Mouse (Mus musculus) heart, embryonic 14.5 days (tissue): ENCODE data around the gene Tmem110. TPM values are rescaled to one million over a fixed set of nuclear protein-coding genes. Genes with fewer than 3 reads are reported as not detected.

Experiments
- ATAC-seq: fragments of 200-750 bp; cut with Nextera tagmentation; 2 replicates; pipeline ENCODE4 v1.8.0; 2017; ENCODE audit warnings: low read depth, moderate TSS enrichment; ENCODE audit not compliant: insufficient number of reproducible peaks, insufficient read depth, low FRiP score
- H3K27ac ChIP-seq, 2 experiments: fragments of 200-500 bp in 1 of 2; fragments of 300-500 bp in 1 of 2; sonication (generic) in 1 of 2; replicated peaks in 1 of 2; 2 replicates each; pipeline ENCODE4 v1.5.1; 2012 to 2014; ENCODE audit warnings: low read depth in 2 of 2, low read length in 2 of 2, control low read depth in 1 of 2, mild to moderate bottlenecking in 1 of 2, mixed read lengths in 1 of 2; ENCODE audit not compliant: control insufficient read depth in 1 of 2, insufficient read depth in 1 of 2
- H3K27me3 ChIP-seq: fragments of 300-500 bp; sonication (generic); 2 replicates; pipeline ENCODE4 v1.6.1; 2014; ENCODE audit warnings: mild to moderate bottlenecking, low read length, control low read depth; ENCODE audit not compliant: control insufficient read depth, insufficient read depth
- H3K36me3 ChIP-seq: fragments of 300-500 bp; sonication (generic); 2 replicates; pipeline ENCODE4 v1.6.1; 2014; ENCODE audit warnings: mild to moderate bottlenecking, control low read depth, low read length, mixed read lengths; ENCODE audit not compliant: control insufficient read depth, insufficient read depth
- H3K4me1 ChIP-seq, 2 experiments: fragments of 200-500 bp in 1 of 2; fragments of 300-500 bp in 1 of 2; sonication (generic) in 1 of 2; 2 replicates each; pipeline ENCODE4 v1.6.1; 2012 to 2014; ENCODE audit warnings: low read length in 2 of 2, control low read depth in 1 of 2, mixed read lengths in 1 of 2; ENCODE audit not compliant: control insufficient read depth in 2 of 2, insufficient read depth in 2 of 2
- H3K4me2 ChIP-seq: fragments of 300-500 bp; sonication (generic); 2 replicates; pipeline ENCODE4 v1.6.1; 2014; ENCODE audit warnings: mild to moderate bottlenecking, low read length
- H3K4me3 ChIP-seq, 2 experiments: fragments of 200-500 bp in 1 of 2; fragments of 300-500 bp in 1 of 2; sonication (generic) in 1 of 2; 2 replicates each; pipeline ENCODE4 v1.5.1; 2012 to 2014; ENCODE audit warnings: low read length in 2 of 2, mild to moderate bottlenecking in 2 of 2, control low read depth in 1 of 2, low read depth in 1 of 2, moderate library complexity in 1 of 2; ENCODE audit not compliant: control insufficient read depth in 1 of 2, insufficient read depth in 1 of 2
- H3K9ac ChIP-seq: fragments of 300-500 bp; sonication (generic); 2 replicates; pipeline ENCODE4 v1.6.1; 2014; ENCODE audit warnings: mild to moderate bottlenecking, low read length
- H3K9me3 ChIP-seq: fragments of 300-500 bp; sonication (generic); 2 replicates; pipeline ENCODE4 v1.6.1; 2016; ENCODE audit warnings: low read length, control low read depth; ENCODE audit not compliant: control insufficient read depth
- WGBS: fragments of 180-500 bp; shearing (Covaris S2); extraction: QIAGEN DNeasy Blood & Tissue Kit; methylation state at CpG from one replicate; pipeline ENCODE4 v1.1.7; 2014; 5-methylcytosine and 5-hydroxymethylcytosine counted together
- polyA plus RNA-seq: library from polyadenylated mRNA; unstranded; fragments of >200 nt; fragmentation: Nextera tagmentation; extraction: Ambion mirVana; gene quantifications from 2 replicates; pipeline ENCODE4 v1.2.1, GENCODE M21; 2014

Gene Tmem110
- polyA plus RNA-seq, 1 experiment from 2014 or later, result 16.3 TPM

- H3K4me3 ChIP-seq, result no peak overlapping the region
- H3K27me3 ChIP-seq, result no peaks in the 10 kb centered on the region
- H3K4me2 ChIP-seq, result no peak overlapping the region
- no peak overlapping the region for H3K9ac ChIP-seq
- no peak overlapping the region for H3K27ac ChIP-seq
- ATAC-seq, result peak; percentile 20; the same call in 1 of the 2 replicates
- H3K9me3 ChIP-seq, result no peaks in the 10 kb centered on the region
- WGBS, result 59% methylated on average over 3 of the region's 3 CpGs
- peaks cover 10 to 14% of the 10 kb centered on the region in 2 experiments for H3K4me1 ChIP-seq
- peaks cover 27% of the 10 kb centered on the region for H3K36me3 ChIP-seq
Observed at GRCm38 (mm10) chr14:30865311-30865710, 39.9 kb downstream of the Tmem110 start.

GRCm38 (mm10) chr14:30867042-30867441 lies 41.7 kb downstream of the Tmem110 start:
- H3K9me3 ChIP-seq, result no peaks in the 10 kb centered on the region
- no peaks in the 10 kb centered on the region for H3K27me3 ChIP-seq
- no peak for ATAC-seq
- WGBS, result 23% methylated on average over 5 of the region's 5 CpGs
- peaks cover 27% of the 10 kb centered on the region for H3K36me3 ChIP-seq
- H3K4me2 ChIP-seq, result no peak overlapping the region
- no peak overlapping the region for H3K27ac ChIP-seq
- H3K9ac ChIP-seq, result no peak overlapping the region
- no peak overlapping the region for H3K4me3 ChIP-seq
- peaks cover 15 to 21% of the 10 kb centered on the region in 2 experiments for H3K4me1 ChIP-seq

- Histone ChIP-seq H3K27ac (peak overlapping the region; percentile 83 to 91; a peak in 3 of 4 replicates), H3K4me3 (no peak overlapping the region), H3K36me3 (peaks cover 37% of the 10 kb centered on the region), H3K9me3 (no peaks in the 10 kb centered on the region), H3K9ac (no peak overlapping the region), H3K4me1 (peaks cover 15 to 25% of the 10 kb centered on the region in 2 experiments), H3K4me2 (no peak overlapping the region), H3K27me3 (no peaks in the 10 kb centered on the region)
- 83% methylated on average over 10 of the region's 10 CpGs for WGBS
- no peak for ATAC-seq
Observed at GRCm38 (mm10) chr14:30868826-30869225, 43.4 kb downstream of the Tmem110 start.

DNA sequence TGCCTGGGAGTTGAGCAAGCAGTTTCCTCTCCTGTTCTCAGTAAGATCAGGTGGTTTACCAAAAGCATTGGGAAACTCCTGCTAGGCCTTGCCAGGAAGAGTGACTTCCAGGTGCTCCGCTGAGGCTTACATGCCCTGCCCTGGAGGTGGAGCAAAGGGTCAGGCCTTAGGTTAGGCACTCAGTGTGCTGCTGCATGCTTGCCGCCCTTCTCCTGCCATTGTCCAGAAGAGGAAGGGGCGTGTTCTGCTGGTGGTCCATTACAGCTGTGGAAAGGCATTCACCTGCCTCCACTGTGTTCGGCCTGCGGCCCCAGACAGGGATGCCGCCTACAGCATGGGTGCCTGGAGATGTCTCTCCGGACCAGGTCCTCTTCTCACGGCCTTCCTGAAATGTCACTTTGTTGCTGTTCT lies 44.0 kb downstream of the Tmem110 start:
- Histone ChIP-seq H3K36me3 (peaks cover 39% of the 10 kb centered on the region), H3K4me2 (no peak overlapping the region), H3K27ac (peak overlapping the region; percentile 83 to 91), H3K4me3 (no peak overlapping the region), H3K9ac (no peak overlapping the region), H3K4me1 (peaks cover 20 to 25% of the 10 kb centered on the region in 2 experiments), H3K9me3 (no peaks in the 10 kb centered on the region), H3K27me3 (no peaks in the 10 kb centered on the region)
- no peak for ATAC-seq
- WGBS, result 67% methylated on average over 8 of the region's 8 CpGs

DNA sequence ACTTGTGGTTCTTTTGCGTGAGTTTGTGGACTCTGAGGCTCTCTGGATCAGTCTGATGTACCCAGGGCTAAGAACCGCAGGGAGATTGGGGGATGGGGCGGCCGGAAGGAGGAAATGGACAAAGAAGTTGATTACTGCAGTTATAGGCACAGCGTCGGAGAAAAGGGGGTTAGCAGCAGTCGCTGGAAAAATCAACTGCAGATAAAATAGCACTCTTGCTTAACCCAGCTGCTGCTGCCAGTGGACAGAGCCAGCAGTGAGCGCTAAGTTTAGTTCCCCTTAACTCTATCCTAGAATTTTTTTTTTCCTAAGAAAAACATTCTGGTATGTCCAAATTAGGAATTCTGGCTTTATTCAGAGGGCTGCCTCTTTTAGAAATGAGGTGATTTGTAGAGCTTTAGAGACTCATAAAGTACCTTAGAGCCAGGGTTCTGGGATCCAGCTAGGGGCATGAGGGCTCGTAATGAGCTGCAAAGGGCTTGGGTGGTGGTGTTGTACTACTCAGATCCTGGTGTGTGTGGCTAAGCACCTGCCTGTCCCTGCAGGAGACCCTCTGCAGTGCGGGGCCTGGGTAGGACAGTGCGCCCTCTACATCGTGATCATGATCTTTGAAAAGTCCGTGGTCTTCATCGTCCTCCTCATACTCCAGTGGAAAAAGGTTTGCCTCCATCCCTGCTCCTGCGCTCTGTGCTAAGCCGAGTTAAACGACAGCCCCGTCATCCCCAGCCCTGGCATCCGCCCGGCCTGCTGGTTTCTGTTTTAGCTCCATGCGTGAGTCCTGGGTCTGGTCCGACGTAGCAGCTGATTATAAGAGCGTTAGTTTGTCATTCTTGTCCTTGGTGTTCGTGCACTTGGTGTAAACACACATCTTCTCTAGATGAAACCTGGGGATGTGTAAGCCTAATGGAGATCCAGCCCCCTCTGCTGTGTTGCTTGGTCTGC lies 45.1 kb downstream of the Tmem110 start:
- Histone ChIP-seq H3K36me3 (peaks cover 37% of the 10 kb centered on the region), H3K27ac (peak overlapping the region; percentile 88 to 91), H3K27me3 (no peaks in the 10 kb centered on the region), H3K4me1 (peaks cover 20 to 25% of the 10 kb centered on the region in 2 experiments), H3K4me3 (no peak overlapping the region), H3K9ac (peak overlapping the region; percentile 51; the same call in 1 of the 2 replicates), H3K4me2 (peak overlapping the region; percentile 34), H3K9me3 (no peaks in the 10 kb centered on the region)
- WGBS, result 51% methylated on average over 25 of the region's 25 CpGs
- ATAC-seq, result 0 out of 2 replicates have a peak, but pooled peaks have one; percentile 15

DNA sequence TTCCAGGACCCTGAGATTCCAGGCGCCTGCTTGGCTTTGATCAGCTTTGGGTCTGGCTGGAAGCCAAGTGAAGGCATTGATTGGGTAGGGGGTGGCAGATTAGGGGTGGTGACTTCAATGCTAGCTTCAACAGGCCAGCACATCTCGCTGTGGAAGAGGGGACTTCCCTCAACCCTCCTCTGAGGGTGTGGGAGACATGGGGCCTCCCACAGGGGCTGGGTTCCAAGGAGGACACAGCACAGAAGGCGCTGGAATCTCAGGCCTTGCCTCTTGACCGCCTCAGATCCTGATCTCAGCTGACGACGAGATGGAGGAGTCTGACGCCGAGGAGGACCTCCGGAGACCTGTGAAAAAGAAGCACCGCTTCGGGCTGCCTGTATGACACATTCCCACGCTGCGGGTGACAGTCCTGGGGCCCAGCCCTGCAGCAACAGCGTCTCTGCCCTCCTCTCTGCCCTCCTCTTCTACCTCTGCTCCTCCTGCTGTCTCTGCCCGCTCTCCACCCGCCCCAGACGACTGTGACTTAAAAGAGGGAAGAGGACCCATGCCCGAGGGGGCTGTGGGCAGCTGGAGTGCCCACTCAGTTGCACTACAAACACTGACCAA lies 48.8 kb downstream of the Tmem110 start:
- Histone ChIP-seq H3K4me2 (no peak overlapping the region), H3K27ac (no peak overlapping the region), H3K4me3 (no peak overlapping the region), H3K36me3 (peaks cover 29% of the 10 kb centered on the region), H3K27me3 (no peaks in the 10 kb centered on the region), H3K9ac (no peak overlapping the region), H3K4me1 (peaks cover 23 to 32% of the 10 kb centered on the region in 2 experiments), H3K9me3 (no peaks in the 10 kb centered on the region)
- 55% methylated on average over 18 of the region's 18 CpGs for WGBS
- no peak for ATAC-seq

DNA sequence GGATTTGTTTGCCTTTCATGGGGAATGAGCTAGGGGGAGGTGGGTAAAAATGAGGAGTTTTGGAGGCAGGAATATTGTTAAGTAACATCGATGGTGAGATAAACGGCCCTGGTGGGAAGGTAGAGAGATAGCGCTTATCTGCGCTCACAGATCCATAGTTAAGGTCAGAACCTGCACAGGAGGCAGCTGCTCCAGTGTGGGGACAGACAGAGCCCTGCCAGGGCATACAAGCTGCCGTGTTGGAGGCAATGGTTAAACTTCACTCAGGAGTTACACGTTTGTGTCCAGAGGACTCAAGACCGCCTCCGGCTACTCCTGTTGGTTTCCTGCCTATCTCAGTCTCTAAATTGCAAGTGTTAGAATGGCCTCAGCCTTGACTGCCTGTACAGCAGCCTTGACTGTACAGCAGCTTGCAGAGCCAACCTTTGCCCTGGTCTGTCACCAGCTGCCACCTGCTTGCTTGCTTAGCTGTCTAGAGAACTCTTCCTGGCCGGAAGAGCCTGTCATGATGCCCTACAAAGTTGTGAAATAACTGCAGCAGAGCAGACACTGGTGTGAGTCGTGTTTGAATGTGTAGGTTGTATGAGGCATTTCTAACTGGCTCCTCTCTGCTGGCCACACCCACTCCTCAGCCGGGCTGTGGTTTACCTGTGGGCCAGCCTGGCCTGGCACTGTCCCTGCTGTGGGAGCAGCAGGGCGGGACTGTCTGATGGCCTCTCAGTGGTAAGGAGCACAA lies 49.9 kb downstream of the Tmem110 start:
- H3K27ac ChIP-seq, result no peak overlapping the region
- H3K9me3 ChIP-seq, result no peaks in the 10 kb centered on the region
- no peak for ATAC-seq
- H3K4me1 ChIP-seq, result peaks cover 15 to 30% of the 10 kb centered on the region in 2 experiments
- H3K9ac ChIP-seq, result no peak overlapping the region
- H3K4me2 ChIP-seq, result no peak overlapping the region
- peaks cover 29% of the 10 kb centered on the region for H3K36me3 ChIP-seq
- 78% methylated on average over 12 of the region's 12 CpGs for WGBS
- H3K4me3 ChIP-seq, result no peak overlapping the region
- H3K27me3 ChIP-seq, result no peaks in the 10 kb centered on the region
